Mouse (Mus musculus): ENCODE measurements around the gene Anapc16. TPM values are rescaled to one million over a fixed set of nuclear protein-coding genes. Genes with fewer than 3 reads are reported as not detected.
"Not testable (repeated sequence)": the region's sequence is repeated elsewhere in the genome, so short reads cannot be mapped to it uniquely, and the experiment has no call there.

Gene Anapc16
- polyA plus RNA-seq, 1 experiment from 2014 or later = 109 TPM

DNA sequence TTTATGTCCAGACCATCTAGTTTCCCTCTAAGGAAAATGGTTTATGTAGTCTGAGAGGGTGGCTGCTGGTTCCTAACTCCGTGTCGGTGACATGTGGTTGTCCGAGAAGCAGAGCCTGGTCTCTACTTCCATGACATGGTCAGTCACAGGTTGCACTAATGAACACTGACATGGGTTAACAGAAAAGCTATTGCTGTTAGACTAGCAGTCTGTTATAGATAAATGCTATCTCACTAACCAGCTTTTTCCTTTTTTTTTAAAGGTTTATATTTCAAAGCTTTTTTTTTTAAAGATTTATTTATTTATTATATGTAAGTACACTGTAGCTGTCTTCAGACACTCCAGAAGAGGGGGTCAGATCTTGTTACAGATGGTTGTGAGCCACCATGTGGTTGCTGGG is 3.9 kb downstream of the Anapc16 start:
- H3K4me1 ChIP-seq = peaks cover 19% of the 10 kb centered on the region
- peaks cover 6% of the 10 kb centered on the region; the same call in 1 of the 2 replicates for H3K36me3 ChIP-seq (replicated peaks)

DNA sequence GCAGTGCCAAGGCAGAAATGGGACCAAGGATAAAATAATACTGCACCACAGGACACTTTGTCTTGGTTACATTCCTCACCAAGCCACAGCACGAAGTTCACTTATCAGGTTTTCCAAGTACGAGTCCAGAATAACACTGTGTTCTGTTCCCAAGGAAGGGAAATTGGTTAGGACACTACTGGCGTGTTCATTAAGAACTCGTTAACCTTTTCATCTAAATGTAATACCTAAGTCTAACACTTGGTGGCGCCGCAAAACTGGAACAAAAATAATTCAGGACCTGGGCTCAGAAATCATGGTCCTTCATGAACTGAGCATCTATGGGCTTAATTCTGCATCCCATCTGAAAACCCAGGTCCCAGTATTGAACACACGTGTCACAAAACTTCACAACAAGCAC is 5.3 kb downstream of the Anapc16 start:
- H3K27me3 ChIP-seq (replicated peaks) = no peaks in the 10 kb centered on the region
- no peaks in the 10 kb centered on the region for H3K9me3 ChIP-seq
- H3K36me3 ChIP-seq (replicated peaks) = peaks cover 6% of the 10 kb centered on the region; the same call in 1 of the 2 replicates
- no peak overlapping the region for H3K9ac ChIP-seq
- ATAC-seq (replicated peaks) = no peak
- no peak overlapping the region for H3K4me2 ChIP-seq
- WGBS = 23% methylated on average over 7 of the region's 7 CpGs
- H3K27ac ChIP-seq = no peak overlapping the region
- peaks cover 14% of the 10 kb centered on the region for H3K4me1 ChIP-seq
- H3K4me3 ChIP-seq = no peak overlapping the region

More for the DNA sequence above, 3.9 kb downstream of the Anapc16 start:
- no peak overlapping the region for H3K27ac ChIP-seq
- no peak for ATAC-seq (replicated peaks)
- WGBS = 89% methylated on average over 3 of the region's 3 CpGs
- no peak overlapping the region for H3K4me3 ChIP-seq
- H3K9ac ChIP-seq = no peak overlapping the region
- no peaks in the 10 kb centered on the region for H3K9me3 ChIP-seq
- no peak overlapping the region for H3K4me2 ChIP-seq
- no peaks in the 10 kb centered on the region for H3K27me3 ChIP-seq (replicated peaks)

DNA sequence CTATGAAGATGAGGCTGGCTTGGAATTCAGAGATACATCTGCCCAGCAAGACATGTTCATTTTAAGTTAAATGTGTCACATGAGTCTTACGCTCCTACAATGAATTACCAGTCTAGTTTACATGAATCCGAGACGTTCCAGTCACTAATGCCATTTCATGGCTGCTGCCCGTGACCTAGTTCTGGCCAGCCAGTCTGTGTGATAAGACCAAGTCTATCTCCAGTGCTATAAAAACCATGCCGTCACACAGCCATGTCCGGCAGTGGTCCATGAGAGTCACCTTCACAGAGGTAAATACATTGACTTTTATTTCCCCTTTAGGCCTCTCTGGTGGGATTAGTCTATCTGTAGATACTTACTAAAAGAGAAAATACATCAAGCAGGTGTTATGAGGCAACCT is 7.0 kb downstream of the Anapc16 start:
- H3K4me2 ChIP-seq = no peak overlapping the region
- WGBS = 92% methylated on average over 6 of the region's 6 CpGs
- no peak overlapping the region for H3K4me3 ChIP-seq
- H3K4me1 ChIP-seq = peaks cover under 1% of the 10 kb centered on the region; the same call in 1 of the 2 replicates
- H3K27me3 ChIP-seq (replicated peaks) = no peaks in the 10 kb centered on the region
- H3K9ac ChIP-seq = no peak overlapping the region
- peaks cover 6% of the 10 kb centered on the region; the same call in 1 of the 2 replicates for H3K36me3 ChIP-seq (replicated peaks)
- no peaks in the 10 kb centered on the region for H3K9me3 ChIP-seq
- no peak overlapping the region for H3K27ac ChIP-seq
- no peak for ATAC-seq (replicated peaks)

DNA sequence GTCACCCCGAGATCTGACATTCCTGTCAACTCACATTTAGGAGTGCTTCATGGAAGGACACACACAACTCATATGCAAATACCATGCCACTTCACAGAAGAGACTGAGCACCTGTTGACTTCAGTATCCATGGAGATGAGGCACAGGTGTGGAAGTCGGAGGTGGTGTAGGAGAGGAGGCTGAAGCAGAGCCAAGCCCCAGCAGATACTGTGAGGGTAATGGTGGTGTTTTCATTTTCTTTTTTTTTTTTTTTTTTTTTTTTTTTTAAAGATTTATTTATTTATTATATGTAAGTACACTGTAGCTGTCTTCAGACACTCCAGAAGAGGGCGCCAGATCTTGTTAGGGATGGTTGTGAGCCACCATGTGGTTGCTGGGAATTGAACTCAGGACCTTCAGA is 9.1 kb downstream of the Anapc16 start:
- H3K9ac ChIP-seq; H3K27ac ChIP-seq; H3K4me3 ChIP-seq; H3K27me3 ChIP-seq (replicated peaks); H3K4me2 ChIP-seq; H3K9me3 ChIP-seq; ATAC-seq (replicated peaks); H3K4me1 ChIP-seq: not testable (repeated sequence)
- peaks cover 11% of the 10 kb centered on the region; the same call in 1 of the 2 replicates for H3K36me3 ChIP-seq (replicated peaks)
- WGBS = 90% methylated on average over 2 of the region's 3 CpGs

DNA sequence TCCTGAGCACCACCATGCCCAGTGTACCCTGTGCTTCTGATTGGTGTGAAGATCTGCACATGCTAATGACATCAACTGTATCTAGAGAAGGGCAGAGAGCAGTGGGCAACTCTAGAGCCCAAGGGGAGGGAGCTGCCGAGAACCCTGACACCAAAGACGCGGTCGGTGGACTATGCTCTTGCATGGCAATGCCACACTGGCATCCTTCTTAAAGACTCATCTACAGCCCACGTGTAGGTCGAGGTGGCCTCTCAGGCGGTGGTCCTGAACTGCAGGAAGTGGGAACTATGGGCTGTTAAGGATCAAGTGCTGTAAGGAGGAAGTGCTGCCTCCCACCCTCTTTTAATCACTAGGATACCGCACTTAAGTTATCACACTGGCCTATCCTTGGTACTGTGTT is 10.9 kb downstream of the Anapc16 start:
- Histone ChIP-seq H3K4me1 (no peaks in the 10 kb centered on the region), H3K27ac (no peak overlapping the region), H3K4me3 (no peak overlapping the region), H3K27me3 (replicated peaks) (no peaks in the 10 kb centered on the region), H3K36me3 (replicated peaks) (peaks cover 26% of the 10 kb centered on the region), H3K9me3 (no peaks in the 10 kb centered on the region), H3K9ac (no peak overlapping the region), H3K4me2 (no peak overlapping the region)
- 92% methylated on average over 8 of the region's 8 CpGs for WGBS
- ATAC-seq (replicated peaks) = no peak

DNA sequence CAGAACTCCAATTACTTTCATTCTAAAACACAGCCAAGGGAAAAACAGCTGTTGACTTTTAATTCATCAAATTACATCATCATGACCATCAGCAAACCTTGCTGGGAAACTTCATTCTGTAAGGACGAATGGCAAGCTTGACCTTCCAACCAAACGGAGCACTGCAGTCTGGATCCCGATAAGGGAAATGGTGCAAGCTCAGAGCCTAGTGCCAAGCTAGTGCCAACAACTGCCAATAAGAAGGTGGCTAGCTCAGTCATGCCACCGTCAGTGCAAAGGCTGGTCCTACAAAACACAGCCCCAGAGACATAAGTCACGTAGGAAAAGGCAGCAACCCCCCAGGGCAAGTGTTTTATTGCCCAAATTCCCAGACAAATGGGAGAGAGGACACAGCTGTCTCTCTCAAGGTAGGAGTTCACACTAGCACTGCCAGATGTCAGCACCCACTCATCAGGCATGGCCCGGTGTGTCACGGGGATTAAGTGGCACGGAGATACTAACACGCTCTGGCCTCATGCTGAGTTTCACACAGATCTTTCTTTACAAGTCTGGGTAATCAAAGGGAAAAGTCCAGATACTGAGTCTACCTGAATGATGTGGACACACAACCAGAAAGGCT is 11.6 kb downstream of the Anapc16 start:
- 87% methylated on average over 9 of the region's 9 CpGs for WGBS
- peaks cover 26% of the 10 kb centered on the region for H3K36me3 ChIP-seq (replicated peaks)
- no peak overlapping the region for H3K9ac ChIP-seq
- H3K4me3 ChIP-seq = no peak overlapping the region
- no peak overlapping the region for H3K4me2 ChIP-seq
- no peak for ATAC-seq (replicated peaks)
- no peaks in the 10 kb centered on the region for H3K4me1 ChIP-seq
- no peaks in the 10 kb centered on the region for H3K27me3 ChIP-seq (replicated peaks)
- no peak overlapping the region for H3K27ac ChIP-seq
- no peaks in the 10 kb centered on the region for H3K9me3 ChIP-seq

DNA sequence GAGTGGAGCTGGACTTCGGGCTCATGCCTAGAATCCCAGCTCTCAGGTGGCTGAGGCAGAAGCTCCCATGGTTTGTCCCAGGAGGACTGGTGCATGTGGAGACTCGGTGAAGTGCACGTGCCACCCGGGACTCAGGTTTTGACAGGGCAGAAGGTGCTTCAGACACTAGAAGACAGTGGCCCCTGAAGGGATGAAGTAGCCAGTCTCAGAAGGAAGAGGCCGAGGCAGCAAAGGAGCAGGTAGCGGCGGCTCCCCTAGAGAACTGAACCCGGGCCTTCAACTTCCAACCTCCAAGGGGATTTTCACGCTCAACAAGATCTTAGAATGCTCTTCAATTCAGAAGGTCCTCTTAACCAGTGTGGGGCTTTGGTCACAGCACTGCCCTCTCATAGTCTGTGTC is 12.5 kb downstream of the Anapc16 start:
- H3K4me2 ChIP-seq = no peak overlapping the region
- H3K9ac ChIP-seq = no peak overlapping the region
- H3K9me3 ChIP-seq = no peaks in the 10 kb centered on the region
- no peaks in the 10 kb centered on the region for H3K27me3 ChIP-seq (replicated peaks)
- H3K36me3 ChIP-seq (replicated peaks) = peaks cover 19% of the 10 kb centered on the region
- ATAC-seq (replicated peaks) = no peak
- no peaks in the 10 kb centered on the region for H3K4me1 ChIP-seq
- WGBS = 96% methylated on average over 9 of the region's 9 CpGs
- no peak overlapping the region for H3K4me3 ChIP-seq
- no peak overlapping the region for H3K27ac ChIP-seq

DNA sequence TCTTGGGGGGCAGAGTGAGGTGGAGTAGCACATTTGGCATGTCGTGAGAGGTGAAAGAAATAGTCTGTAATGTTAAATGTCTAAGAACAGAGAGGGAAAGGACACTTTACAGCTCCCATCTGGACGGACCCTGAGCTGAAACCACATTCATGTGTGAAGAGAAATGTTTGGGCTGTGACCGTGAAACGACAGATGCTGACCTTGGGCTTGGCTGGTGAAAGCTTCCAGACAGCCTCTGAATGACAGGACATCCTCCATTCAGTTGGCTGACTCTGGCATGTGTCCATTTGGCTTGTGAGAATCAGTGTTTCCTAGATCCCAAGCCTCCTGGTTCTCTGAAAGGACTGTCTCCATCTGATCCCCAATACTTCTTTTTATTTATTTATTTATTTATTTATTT is 14.9 kb downstream of the Anapc16 start:
- no peak overlapping the region for H3K9ac ChIP-seq
- no peaks in the 10 kb centered on the region for H3K9me3 ChIP-seq
- no peak overlapping the region for H3K4me3 ChIP-seq
- H3K4me2 ChIP-seq = no peak overlapping the region
- H3K36me3 ChIP-seq (replicated peaks) = peaks cover 19% of the 10 kb centered on the region
- H3K27me3 ChIP-seq (replicated peaks) = no peaks in the 10 kb centered on the region
- WGBS = 91% methylated on average over 4 of the region's 4 CpGs
- H3K27ac ChIP-seq = no peak overlapping the region
- H3K4me1 ChIP-seq = no peaks in the 10 kb centered on the region
- ATAC-seq (replicated peaks) = no peak

DNA sequence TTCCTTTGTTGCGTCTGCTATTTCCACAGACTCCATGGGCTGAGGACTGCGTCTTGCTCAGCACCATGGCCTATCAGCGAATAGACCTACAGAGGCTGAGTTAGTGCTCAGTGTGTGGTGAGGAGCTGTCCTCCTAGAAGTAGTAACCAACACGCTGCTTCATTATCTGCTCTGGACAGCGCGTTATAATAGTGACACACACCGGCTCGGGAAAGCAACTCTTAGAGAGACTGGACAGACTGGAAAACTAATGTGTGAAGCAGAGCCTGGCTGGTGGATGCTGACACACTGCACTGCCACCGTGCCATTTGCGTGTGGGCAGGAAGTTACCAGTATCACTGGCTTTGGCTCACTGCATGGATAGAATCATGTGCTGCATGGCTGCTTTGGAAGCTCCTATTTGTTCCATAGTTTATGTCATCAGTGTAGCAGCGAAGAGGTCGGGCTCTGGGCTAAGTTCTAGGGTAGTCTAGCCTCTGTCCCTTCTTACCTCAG is 20.5 kb downstream of the Anapc16 start:
- 92% methylated on average over 12 of the region's 12 CpGs for WGBS
- H3K36me3 ChIP-seq (replicated peaks) = peaks cover 1% of the 10 kb centered on the region; the same call in 1 of the 2 replicates
- no peak overlapping the region for H3K4me2 ChIP-seq
- H3K27me3 ChIP-seq (replicated peaks) = no peaks in the 10 kb centered on the region
- ATAC-seq (replicated peaks) = no peak
- no peak overlapping the region for H3K9ac ChIP-seq
- H3K9me3 ChIP-seq = no peaks in the 10 kb centered on the region
- no peak overlapping the region for H3K4me3 ChIP-seq
- H3K27ac ChIP-seq = no peak overlapping the region
- peaks cover 14% of the 10 kb centered on the region for H3K4me1 ChIP-seq

DNA sequence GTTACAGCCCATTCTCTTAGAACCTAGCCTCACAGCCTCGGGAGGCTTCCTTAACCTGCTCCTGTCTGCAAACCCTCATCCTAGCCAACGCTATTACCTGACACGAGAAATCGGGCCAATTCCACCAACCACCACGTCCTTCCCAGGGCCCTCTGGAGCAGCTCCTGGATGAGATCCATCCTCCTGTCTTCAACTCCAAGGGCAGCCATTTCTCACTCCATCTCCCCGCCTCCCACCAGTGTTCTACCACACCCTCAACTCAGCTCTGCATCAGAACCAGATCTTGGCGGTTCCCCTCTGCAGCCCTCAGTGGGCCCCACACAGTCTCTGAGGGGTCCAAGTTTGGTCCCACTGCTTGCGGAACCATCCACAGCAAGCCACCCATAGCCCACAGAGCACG is 21.1 kb downstream of the Anapc16 start:
- Histone ChIP-seq H3K4me3 (no peak overlapping the region), H3K27ac (no peak overlapping the region), H3K4me2 (no peak overlapping the region), H3K4me1 (peaks cover 14% of the 10 kb centered on the region), H3K9ac (no peak overlapping the region), H3K9me3 (no peaks in the 10 kb centered on the region), H3K27me3 (replicated peaks) (no peaks in the 10 kb centered on the region), H3K36me3 (replicated peaks) (no peaks in the 10 kb centered on the region)
- WGBS = 92% methylated on average over 9 of the region's 9 CpGs
- no peak for ATAC-seq (replicated peaks)

DNA sequence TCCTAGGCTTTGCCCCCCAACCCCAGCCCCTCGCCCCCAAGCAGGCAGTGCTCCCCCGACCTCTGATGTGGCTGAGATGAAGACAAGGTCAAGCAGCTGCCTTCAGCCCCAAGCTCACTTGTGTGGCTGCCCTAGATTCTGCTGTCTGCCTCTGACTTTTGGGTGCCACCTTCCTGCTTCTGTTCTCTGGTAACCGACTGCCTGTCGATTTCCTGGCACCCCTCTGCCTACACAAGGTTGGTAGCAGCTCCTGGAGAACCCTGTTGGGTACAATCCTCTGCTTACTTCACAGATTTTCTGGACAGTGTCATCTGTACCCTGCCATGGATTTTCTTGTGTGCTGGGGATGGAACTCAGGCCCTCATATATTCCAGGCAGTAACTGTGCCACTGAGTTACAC is 21.6 kb downstream of the Anapc16 start:
- H3K9me3 ChIP-seq = no peaks in the 10 kb centered on the region
- peaks cover 14% of the 10 kb centered on the region for H3K4me1 ChIP-seq
- no peaks in the 10 kb centered on the region for H3K27me3 ChIP-seq (replicated peaks)
- H3K9ac ChIP-seq = no peak overlapping the region
- no peak overlapping the region for H3K4me3 ChIP-seq
- no peak overlapping the region for H3K4me2 ChIP-seq
- WGBS = 90% methylated on average over 4 of the region's 4 CpGs
- H3K36me3 ChIP-seq (replicated peaks) = no peaks in the 10 kb centered on the region
- no peak for ATAC-seq (replicated peaks)
- no peak overlapping the region for H3K27ac ChIP-seq

DNA sequence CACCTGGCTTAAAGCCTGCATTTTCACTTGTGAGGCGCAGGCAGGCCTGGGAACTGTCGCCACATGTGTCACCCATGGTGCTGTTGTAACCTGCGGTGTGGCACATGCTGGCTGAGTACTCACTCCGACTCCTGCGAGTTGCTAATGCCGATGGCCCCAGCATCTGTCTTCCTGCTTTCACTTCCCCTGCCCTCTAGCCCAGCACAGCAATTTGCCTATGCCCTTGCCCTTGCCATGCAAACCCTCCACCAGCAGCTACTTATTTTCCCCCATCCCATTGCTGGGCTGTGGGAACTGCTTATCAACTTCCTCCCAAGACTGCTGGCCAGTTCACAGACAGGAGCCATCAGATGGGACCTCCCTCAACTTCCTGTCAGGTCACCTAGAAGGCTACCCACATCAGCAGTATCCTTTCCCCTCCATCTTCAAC is 22.1 kb downstream of the Anapc16 start:
- Histone ChIP-seq H3K36me3 (replicated peaks) (no peaks in the 10 kb centered on the region), H3K4me2 (no peak overlapping the region), H3K9me3 (no peaks in the 10 kb centered on the region), H3K9ac (no peak overlapping the region), H3K4me3 (no peak overlapping the region), H3K4me1 (peaks cover 14% of the 10 kb centered on the region), H3K27ac (no peak overlapping the region), H3K27me3 (replicated peaks) (no peaks in the 10 kb centered on the region)
- ATAC-seq (replicated peaks) = no peak
- 95% methylated on average over 6 of the region's 6 CpGs for WGBS

Measured in midbrain, embryonic 15.5 days (tissue).